Comparison of ENCODE assay signal across 8 mouse cellular contexts in genomic region chr10:116848749-116849473, GRCm38 (mm10). TPM values are rescaled to one million over a fixed set of nuclear protein-coding genes. Genes with fewer than 3 reads are reported as not detected.
A peak's percentile ranks its signal among the peaks of the same experiment; 100 is the strongest.
DNase-seq lines count a peak whose midpoint lies in the region; ATAC-seq lines count a peak whose summit lies in the region.

No protein-coding gene starts in this region.

- H3K4me2 ChIP-seq in hindbrain, embryonic 14.5 days (replicated peaks) = peak overlapping the region; percentile 45

- no peak overlapping the region for H3K27ac ChIP-seq in hindbrain, embryonic 14.5 days

- H3K9me3 ChIP-seq in hindbrain, embryonic 14.5 days (ENCODE audit: control insufficient read depth, low read length) = no peaks in the 10 kb centered on the region

- no peaks in the 10 kb centered on the region for H3K36me3 ChIP-seq in hindbrain, embryonic 14.5 days (replicated peaks; ENCODE audit: control insufficient read depth, insufficient read depth)

- H3K4me1 ChIP-seq in hindbrain, embryonic 14.5 days (replicated peaks; ENCODE audit: control insufficient read depth, insufficient read depth, low read length) = 0 out of 2 replicates have a peak, but pooled peaks cover 2% of the 10 kb centered on the region

- peak; percentile 95 for DNase-seq in NIH3T3 (ENCODE audit: low read depth)
- peak; percentile 86 for DNase-seq in cerebellum, adult 9-11 months
- DNase-seq in frontal cortex, postnatal 25 days (ENCODE audit: low spot score in 2 of 2) = peak; percentile 79 to 85
- peak; percentile 93 for DNase-seq in hindbrain, embryonic 14.5 days (ENCODE audit: low spot score)
- peak; percentile 91 to 99 for DNase-seq in layer of hippocampus, postnatal 25 days (ENCODE audit: extremely low spot score in 1 of 2, low spot score in 1 of 2)
- DNase-seq in right cerebral cortex, adult 2 months (ENCODE audit: low spot score in 2 of 2) = peak; percentile 88 to 93
- DNase-seq in urinary bladder, postnatal 10 days (ENCODE audit: low spot score) = peak; percentile 60

- ATAC-seq in hindbrain, embryonic 14.5 days (ENCODE audit: low FRiP score) = peak; percentile 73
- ATAC-seq in megakaryocyte, adult 5-6 weeks (ENCODE audit: poor library complexity, severe bottlenecking) = peak; percentile 91

- peak overlapping the region; percentile 52 for H3K9ac ChIP-seq in hindbrain, embryonic 14.5 days

- H3K4me3 ChIP-seq in hindbrain, embryonic 14.5 days (replicated peaks; ENCODE audit: low read length) = no peak overlapping the region

- WGBS in hindbrain, embryonic 14.5 days = 25% methylated on average over 22 of the region's 22 CpGs

- no peaks in the 10 kb centered on the region for H3K27me3 ChIP-seq in hindbrain, embryonic 14.5 days (ENCODE audit: control insufficient read depth, insufficient read depth, low read length)

RNA-seq across cellular contexts. Expression of gene Myrfl, which starts 47.8 kb away (rescaled TPM):
- 0.08 TPM in 1 of 2 replicates, not detected in the other for polyA plus RNA-seq in hindbrain, embryonic 14.5 days (2014; fragmentation: Nextera tagmentation; extraction: Ambion mirVana)
- total RNA-seq in layer of hippocampus, postnatal 25 days (2021) = under 1 TPM; 0.22 to 0.45 TPM
- total RNA-seq in megakaryocyte, adult 5-6 weeks (2015) = 0.09 TPM in 1 of 2 replicates, not detected in the other
- not detected in 2 replicates for total RNA-seq in megakaryocyte, adult 5-6 weeks (2017)
